Mouse (Mus musculus) heart, embryonic 13.5 days (tissue): ENCODE data around the gene Ccdc127. TPM values are rescaled to one million over a fixed set of nuclear protein-coding genes. Genes with fewer than 3 reads are reported as not detected.
A peak's percentile ranks its signal among the peaks of the same experiment; 100 is the strongest.

Experiments used
- ATAC-seq: fragments of 200-750 bp; cut with Nextera tagmentation; 2 replicates; pipeline ENCODE4 v1.8.0; 2017; ENCODE audit warnings: moderate TSS enrichment; ENCODE audit not compliant: insufficient number of reproducible peaks, low FRiP score, low TSS enrichment; ENCODE audit errors: extremely low read depth
- H3K27ac ChIP-seq: fragments of 300-500 bp; sonication (generic); replicated peaks from 2 replicates; pipeline ENCODE4 v1.5.1; 2015; ENCODE audit warnings: moderate library complexity, mild to moderate bottlenecking, inconsistent platforms
- H3K27me3 ChIP-seq: fragments of 300-500 bp; sonication (generic); replicated peaks from 2 replicates; pipeline ENCODE4 v1.6.1; 2015; ENCODE audit warnings: mild to moderate bottlenecking, inconsistent platforms
- H3K36me3 ChIP-seq: fragments of 300-500 bp; sonication (generic); 2 replicates; pipeline ENCODE4 v1.6.1; 2015; ENCODE audit warnings: mild to moderate bottlenecking, inconsistent platforms
- H3K4me1 ChIP-seq: fragments of 300-500 bp; sonication (generic); 2 replicates; pipeline ENCODE4 v1.6.1; 2015; ENCODE audit warnings: inconsistent platforms
- H3K4me2 ChIP-seq: fragments of 300-500 bp; sonication (generic); 2 replicates; pipeline ENCODE4 v1.6.1; 2015; ENCODE audit warnings: inconsistent platforms, mild to moderate bottlenecking, moderate library complexity
- H3K4me3 ChIP-seq: fragments of 300-500 bp; sonication (generic); 2 replicates; pipeline ENCODE4 v1.5.1; 2015; ENCODE audit warnings: moderate library complexity, mild to moderate bottlenecking, inconsistent platforms
- H3K9ac ChIP-seq: fragments of 300-500 bp; sonication (generic); 2 replicates; pipeline ENCODE4 v1.6.1; 2015; ENCODE audit warnings: inconsistent platforms, mild to moderate bottlenecking, moderate library complexity
- H3K9me3 ChIP-seq: fragments of 300-500 bp; sonication (generic); 2 replicates; pipeline ENCODE4 v1.6.1; 2016; ENCODE audit warnings: inconsistent platforms
- WGBS: fragments of 180-500 bp; shearing (Covaris S2); methylation state at CpG from one replicate; pipeline ENCODE4 v1.1.7; 2015; ENCODE audit warnings: mixed read lengths; 5-methylcytosine and 5-hydroxymethylcytosine counted together
- polyA plus RNA-seq: library from polyadenylated mRNA; unstranded; fragments of >200 nt; fragmentation: Nextera tagmentation; extraction: Ambion mirVana; gene quantifications from 2 replicates; pipeline ENCODE4 v1.2.1, GENCODE M21; 2015

Ccdc127 gene
- polyA plus RNA-seq, 1 experiment from 2014 or later: 38.4 TPM

GRCm38 (mm10) chr13:74329321-74329720, 20.8 kb upstream of the Ccdc127 start:
- H3K4me1 ChIP-seq: no peaks in the 10 kb centered on the region
- H3K36me3 ChIP-seq: peaks cover 88% of the 10 kb centered on the region
- no peaks in the 10 kb centered on the region for H3K9me3 ChIP-seq
- H3K4me2 ChIP-seq: no peak overlapping the region
- no peaks in the 10 kb centered on the region for H3K27me3 ChIP-seq
- H3K9ac ChIP-seq: no peak overlapping the region
- ATAC-seq: no peak
- H3K4me3 ChIP-seq: no peak overlapping the region
- H3K27ac ChIP-seq: no peak overlapping the region

GRCm38 (mm10) chr13:74341036-74341435, 9.1 kb upstream of the Ccdc127 start:
- H3K9ac ChIP-seq: no peak overlapping the region
- no peak overlapping the region for H3K27ac ChIP-seq
- no peak overlapping the region for H3K4me3 ChIP-seq
- H3K9me3 ChIP-seq: no peaks in the 10 kb centered on the region
- WGBS: 50% methylated on average over 3 of the region's 3 CpGs
- H3K27me3 ChIP-seq: no peaks in the 10 kb centered on the region
- no peak overlapping the region for H3K4me2 ChIP-seq
- no peaks in the 10 kb centered on the region for H3K4me1 ChIP-seq
- ATAC-seq: no peak
- peaks cover 82% of the 10 kb centered on the region for H3K36me3 ChIP-seq

GRCm38 (mm10) chr13:74350435-74350906, 362 bp downstream of the Ccdc127 start:
- peaks cover 24% of the 10 kb centered on the region for H3K4me1 ChIP-seq
- H3K4me3 ChIP-seq: peak overlapping the region; percentile 77
- H3K9ac ChIP-seq: peak overlapping the region; percentile 91
- H3K36me3 ChIP-seq: peaks cover 25% of the 10 kb centered on the region
- peak overlapping the region; percentile 90 for H3K27ac ChIP-seq
- H3K27me3 ChIP-seq: no peaks in the 10 kb centered on the region
- under 1% methylated on average over 15 of the region's 15 CpGs for WGBS
- H3K4me2 ChIP-seq: peak overlapping the region; percentile 71
- ATAC-seq: 0 out of 2 replicates have a peak, but pooled peaks have one; percentile 2
- no peaks in the 10 kb centered on the region for H3K9me3 ChIP-seq

- no peak for ATAC-seq
- no peak overlapping the region for H3K4me2 ChIP-seq
- no peaks in the 10 kb centered on the region for H3K27me3 ChIP-seq
- no peaks in the 10 kb centered on the region for H3K4me1 ChIP-seq
- no peak overlapping the region for H3K9ac ChIP-seq
- 94% methylated on average over 13 of the region's 13 CpGs for WGBS
- H3K4me3 ChIP-seq: no peak overlapping the region
- peaks cover 85% of the 10 kb centered on the region for H3K36me3 ChIP-seq
- no peak overlapping the region for H3K27ac ChIP-seq
- no peaks in the 10 kb centered on the region for H3K9me3 ChIP-seq
Measured at GRCm38 (mm10) chr13:74356491-74356890, 6.4 kb downstream of the Ccdc127 start.

GRCm38 (mm10) chr13:74362218-74362617, 12.1 kb downstream of the Ccdc127 start:
- Histone ChIP-seq H3K4me3 (no peak overlapping the region), H3K4me2 (peak overlapping the region; percentile 67)

GRCm38 (mm10) chr13:74363176-74363858, 13.2 kb downstream of the Ccdc127 start:
- H3K4me1 ChIP-seq: peaks cover 32% of the 10 kb centered on the region
- H3K27ac ChIP-seq: peak overlapping the region; percentile 92
- H3K27me3 ChIP-seq: no peaks in the 10 kb centered on the region
- peak overlapping the region; percentile 67 for H3K4me2 ChIP-seq
- H3K36me3 ChIP-seq: peaks cover 43% of the 10 kb centered on the region
- H3K4me3 ChIP-seq: peak overlapping the region; percentile 46
- peaks cover 3% of the 10 kb centered on the region for H3K9me3 ChIP-seq
- WGBS: 71% methylated on average over 13 of the region's 13 CpGs
- H3K9ac ChIP-seq: peak overlapping the region; percentile 74
- ATAC-seq: no peak

More at GRCm38 (mm10) chr13:74362218-74362617, 12.1 kb downstream of the Ccdc127 start:
- H3K9ac ChIP-seq: no peak overlapping the region
- no peak overlapping the region for H3K27ac ChIP-seq
- peaks cover 32% of the 10 kb centered on the region for H3K4me1 ChIP-seq
- H3K9me3 ChIP-seq: peaks cover 3% of the 10 kb centered on the region; the same call in 1 of the 2 replicates
- peaks cover 54% of the 10 kb centered on the region for H3K36me3 ChIP-seq
- WGBS: 58% methylated on average over 2 of the region's 2 CpGs
- H3K27me3 ChIP-seq: no peaks in the 10 kb centered on the region
- ATAC-seq: no peak

GRCm38 (mm10) chr13:74363859-74364235, 13.7 kb downstream of the Ccdc127 start, which contains the start of gene Lrrc14b:
TSS of gene Lrrc14b (minus strand) at chr13:74364005.
- Histone ChIP-seq H3K9ac (peak within 1 kb of the TSS; percentile 74), H3K9me3 (peaks cover 3% of the 10 kb centered on the region), H3K27me3 (no peaks in the 10 kb centered on the region), H3K4me2 (peak within 1 kb of the TSS; percentile 67), H3K4me3 (peak within 1 kb of the TSS; percentile 46), H3K27ac (peak within 1 kb of the TSS; percentile 92), H3K4me1 (peaks cover 32% of the 10 kb centered on the region), H3K36me3 (peaks cover 38% of the 10 kb centered on the region)
- ATAC-seq: peak; percentile 73
- WGBS: 27% methylated on average over 8 of the region's 8 CpGs

- Histone ChIP-seq H3K27ac (no peak overlapping the region; the same call in 1 of the 2 replicates), H3K4me3 (no peak overlapping the region), H3K36me3 (0 out of 2 replicates have a peak, but pooled peaks cover 8% of the 10 kb centered on the region), H3K4me2 (no peak overlapping the region), H3K9ac (no peak overlapping the region; the same call in 1 of the 2 replicates), H3K27me3 (no peaks in the 10 kb centered on the region), H3K4me1 (peaks cover 10% of the 10 kb centered on the region), H3K9me3 (no peaks in the 10 kb centered on the region)
- ATAC-seq: no peak
- WGBS: 65% methylated on average over 10 of the region's 10 CpGs
Measured at GRCm38 (mm10) chr13:74381533-74382276, 31.6 kb downstream of the Ccdc127 start.

- 59% methylated on average over 3 of the region's 3 CpGs for WGBS
- Histone ChIP-seq H3K27ac (no peak overlapping the region; the same call in 1 of the 2 replicates), H3K9me3 (no peaks in the 10 kb centered on the region), H3K4me2 (no peak overlapping the region), H3K4me3 (no peak overlapping the region), H3K9ac (no peak overlapping the region; the same call in 1 of the 2 replicates), H3K36me3 (0 out of 2 replicates have a peak, but pooled peaks cover 6% of the 10 kb centered on the region), H3K4me1 (peaks cover 10% of the 10 kb centered on the region), H3K27me3 (no peaks in the 10 kb centered on the region)
- no peak for ATAC-seq
Measured at GRCm38 (mm10) chr13:74382289-74382688, 32.2 kb downstream of the Ccdc127 start.

- no peak for ATAC-seq
- WGBS: 59% methylated on average over 6 of the region's 6 CpGs
- H3K27me3 ChIP-seq: peaks cover under 1% of the 10 kb centered on the region; the same call in 1 of the 2 replicates
- peak overlapping the region; percentile 83; the same call in 1 of the 2 replicates for H3K9ac ChIP-seq
- H3K4me1 ChIP-seq: peaks cover 8% of the 10 kb centered on the region
- peak overlapping the region; percentile 75 for H3K4me2 ChIP-seq
- no peak overlapping the region for H3K27ac ChIP-seq
- H3K4me3 ChIP-seq: peak overlapping the region; percentile 79
- H3K36me3 ChIP-seq: no peaks in the 10 kb centered on the region
- no peaks in the 10 kb centered on the region for H3K9me3 ChIP-seq
Measured at GRCm38 (mm10) chr13:74389730-74390129, 39.6 kb downstream of the Ccdc127 start.

- 3% methylated on average over 14 of the region's 14 CpGs for WGBS
- Histone ChIP-seq H3K9me3 (no peaks in the 10 kb centered on the region), H3K4me3 (peak within 1 kb of the TSS; percentile 79), H3K4me1 (peaks cover 8% of the 10 kb centered on the region), H3K9ac (peak within 1 kb of the TSS; percentile 83), H3K4me2 (peak within 1 kb of the TSS; percentile 75), H3K27ac (no peak within 1 kb of the TSS), H3K27me3 (peaks cover 6% of the 10 kb centered on the region), H3K36me3 (no peaks in the 10 kb centered on the region)
- ATAC-seq: no peak; the same call in 1 of the 2 replicates
Measured at GRCm38 (mm10) chr13:74390371-74390990, 40.4 kb downstream of the Ccdc127 start, which contains the start of gene Zfp72. TSS of gene Zfp72 (minus strand) at chr13:74390836.
